In the genomic region with DNA sequence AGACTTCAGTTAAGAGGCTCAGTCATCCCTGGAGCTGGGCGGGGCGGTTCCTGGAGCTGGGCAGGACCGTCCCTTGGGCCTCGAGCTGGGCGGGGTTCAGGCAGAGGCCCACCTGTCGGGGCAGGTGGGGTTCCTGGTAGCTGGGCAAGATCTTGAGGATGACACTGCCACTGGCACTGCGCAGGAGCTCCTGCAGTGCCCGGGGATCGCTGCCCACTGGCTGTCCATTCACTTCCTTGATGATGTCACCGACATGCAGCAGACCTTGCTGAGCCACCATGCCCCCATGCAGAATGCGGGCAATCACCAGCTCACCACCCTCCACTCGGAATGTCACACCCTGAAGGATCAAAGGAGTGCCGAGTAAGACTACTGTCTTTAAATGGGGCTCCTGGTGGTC, we compare ENCODE assay signal across 24 mouse cellular contexts. TPM values are rescaled to one million over a fixed set of nuclear protein-coding genes. Genes with fewer than 3 reads are reported as not detected.
"Had no signal": no experiment of that assay in that cellular context is flagged by ENCODE, and none has a peak within 500 bp of the region (broad histone marks: within the 10 kb centered on the region; RNA-seq: fewer than 3 reads in every experiment).

No protein-coding gene starts in this region.

- H3K27ac ChIP-seq: kidney, embryonic 15.5 days; left cerebral cortex, adult 2 months; liver, embryonic 14.5 days had no signal

- H3K4me2 ChIP-seq: kidney, embryonic 15.5 days; midbrain, embryonic 11.5 days had no signal

- H3K9ac ChIP-seq: kidney, embryonic 15.5 days; liver, embryonic 14.5 days had no signal

- DNase-seq: kidney, adult 8-10 months; kidney, postnatal 10 days; kidney, postnatal 36 days; layer of hippocampus, postnatal 36 days; lung, adult 2 months; lung, postnatal 14 days; lung, postnatal 4 days; midbrain, embryonic 14.5 days; thymus, adult 18-20 months; thymus, postnatal 36 days had no signal

- H3K4me3 ChIP-seq: kidney, embryonic 15.5 days; left cerebral cortex, adult 2 months had no signal

- H3K9me3 ChIP-seq: kidney, embryonic 15.5 days had no signal

RNA-seq across cellular contexts. Expression of a gene that starts 38.0 kb away (rescaled TPM):
- polyA plus RNA-seq: kidney, embryonic 15.5 days; limb, embryonic 11.5 days; limb, embryonic 14.5 days; liver, embryonic 14.5 days; lung, embryonic 16.5 days; midbrain, embryonic 11.5 days; midbrain, embryonic 14.5 days; midbrain, postnatal 0 days; neural tube, embryonic 11.5 days; neural tube, embryonic 14.5 days; small intestine, adult 2 months; testis, adult 2 months had no signal

RNA-seq across cellular contexts. Expression of a gene that starts 44.6 kb away (rescaled TPM):
- polyA plus RNA-seq: kidney, embryonic 15.5 days; limb, embryonic 11.5 days; limb, embryonic 14.5 days; lung, adult 2 months; lung, embryonic 16.5 days; midbrain, embryonic 14.5 days; midbrain, postnatal 0 days; neural tube, embryonic 11.5 days; neural tube, embryonic 14.5 days; spleen, adult 2 months; urinary bladder, adult 2 months had no signal
